Mouse (Mus musculus) brain, embryonic 14.5 days (tissue): Measurements from ENCODE around the gene Zfp874b. TPM values are rescaled to one million over a fixed set of nuclear protein-coding genes. Genes with fewer than 3 reads are reported as not detected.
"Not testable (repeated sequence)": the region's sequence is repeated elsewhere in the genome, so short reads cannot be mapped to it uniquely, and the experiment has no call there.

Source experiments
- DNase-seq: peaks from one replicate; pipeline ENCODE4 v3.0.0-alpha.2; 2011; ENCODE audit warnings: low read depth
- CTCF ChIP-seq: fragments of 200-500 bp; IDR thresholded peaks from 2 replicates; pipeline ENCODE4 v1.5.1; 2012; ENCODE audit warnings: inconsistent platforms, mild to moderate bottlenecking, moderate library complexity, borderline replicate concordance; ENCODE audit not compliant: insufficient read depth, insufficient read length; ENCODE audit errors: extremely low read depth
- POLR2A ChIP-seq: fragments of 200-500 bp; IDR thresholded peaks from 2 replicates; pipeline ENCODE4 v1.6.1; 2012; ENCODE audit warnings: mild to moderate bottlenecking, inconsistent platforms, borderline replicate concordance; ENCODE audit not compliant: poor library complexity, insufficient read depth, insufficient read length, severe bottlenecking; ENCODE audit errors: extremely low read depth
- polyA plus RNA-seq: library from polyadenylated mRNA; depleted of rRNA; stranded (reverse); fragments of >200 nt; gene quantifications from 2 replicates; pipeline ENCODE4 v1.2.3, GENCODE M21; 2012; rRNA removed

Gene Zfp874b
- polyA plus RNA-seq, 1 experiment: 3.3 TPM

DNA sequence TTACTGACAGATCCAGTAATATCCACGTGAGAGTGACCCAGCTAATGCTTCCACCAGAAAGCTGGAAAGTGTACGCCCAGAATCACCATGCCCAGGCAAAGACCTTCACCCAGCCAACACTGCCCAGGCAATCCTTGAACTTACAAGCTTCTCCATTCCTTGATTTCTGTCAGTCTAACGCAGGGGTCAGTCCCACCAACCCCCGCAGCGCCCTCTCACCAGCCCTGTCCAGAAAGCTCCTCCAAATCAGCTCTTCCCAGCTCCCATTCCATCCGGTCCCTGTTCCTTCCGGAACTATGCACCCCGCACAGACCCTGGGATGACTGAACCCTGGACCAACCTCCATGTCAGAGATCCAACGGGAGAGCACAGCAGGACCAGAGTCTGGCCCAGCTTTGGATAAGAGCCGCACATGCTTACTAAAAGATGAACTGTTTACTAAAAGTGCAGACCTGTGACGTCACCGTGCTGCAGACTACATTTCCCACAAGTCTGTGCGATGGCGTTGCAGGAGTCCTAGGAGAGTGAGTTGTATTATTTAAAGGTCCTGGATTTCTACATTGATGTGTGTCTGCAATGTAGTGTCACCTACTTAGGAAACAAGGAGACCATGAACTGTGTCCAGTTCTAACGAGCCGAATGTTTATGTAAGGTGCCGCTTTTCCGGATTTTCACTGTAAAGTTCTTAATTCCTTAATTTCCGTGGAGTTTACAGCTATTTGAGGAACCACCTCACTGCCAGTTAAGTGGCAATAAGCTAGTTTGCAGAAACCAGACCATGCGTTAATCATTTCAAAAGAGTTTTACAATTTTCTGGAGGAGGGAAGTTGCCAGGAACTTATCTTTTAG is 32.7 kb downstream of the Zfp874b start, which contains the start of gene Zfp874a:
Gene Zfp874a, minus strand, starts transcription at position 453 of the 849 bp plus-strand sequence.
- DNase-seq: peak; percentile 95
- no peak for TF ChIP-seq POLR2A
- TF ChIP-seq CTCF: no peak

DNA sequence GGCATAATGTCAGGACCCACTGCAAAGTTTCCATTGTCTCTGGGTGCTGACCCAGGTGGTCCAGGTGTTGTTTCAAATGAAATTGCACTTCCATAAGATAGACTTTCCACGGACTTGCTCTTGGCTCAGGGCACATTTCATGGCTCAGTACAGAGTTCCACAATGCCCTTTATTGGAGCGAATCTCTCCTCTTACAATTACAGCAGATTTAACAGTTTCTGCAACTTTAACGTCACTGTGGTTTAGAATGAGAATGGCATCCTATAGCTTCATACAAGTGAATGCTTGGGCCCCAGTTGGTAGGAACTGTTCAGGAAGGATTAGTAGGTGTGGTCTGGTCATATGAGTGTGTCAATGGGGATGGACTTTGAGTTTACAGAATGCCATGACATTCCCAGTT is 47.0 kb downstream of the Zfp874b start:
- not testable (repeated sequence) for DNase-seq

DNA sequence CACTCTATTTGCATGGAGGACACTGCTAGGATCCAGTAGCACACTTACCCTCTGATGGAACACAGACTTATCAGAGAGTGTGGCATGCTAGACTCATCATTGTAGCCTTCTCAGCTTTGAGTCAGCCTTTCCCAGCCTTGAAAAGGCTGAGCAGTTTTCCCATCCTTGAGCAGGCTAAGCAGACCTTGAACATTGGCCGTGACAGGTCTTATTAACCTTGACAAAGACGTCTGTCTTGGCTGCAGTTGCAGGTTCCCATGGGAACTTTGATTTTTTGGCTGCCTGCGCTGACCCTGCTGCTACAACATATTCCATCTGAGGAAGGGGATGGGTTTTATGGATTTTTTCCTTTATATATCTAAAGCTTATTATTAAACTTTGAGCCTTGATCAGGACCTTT is 55.9 kb downstream of the Zfp874b start:
- TF ChIP-seq POLR2A: no peak
- no peak for TF ChIP-seq CTCF
- no peak for DNase-seq

DNA sequence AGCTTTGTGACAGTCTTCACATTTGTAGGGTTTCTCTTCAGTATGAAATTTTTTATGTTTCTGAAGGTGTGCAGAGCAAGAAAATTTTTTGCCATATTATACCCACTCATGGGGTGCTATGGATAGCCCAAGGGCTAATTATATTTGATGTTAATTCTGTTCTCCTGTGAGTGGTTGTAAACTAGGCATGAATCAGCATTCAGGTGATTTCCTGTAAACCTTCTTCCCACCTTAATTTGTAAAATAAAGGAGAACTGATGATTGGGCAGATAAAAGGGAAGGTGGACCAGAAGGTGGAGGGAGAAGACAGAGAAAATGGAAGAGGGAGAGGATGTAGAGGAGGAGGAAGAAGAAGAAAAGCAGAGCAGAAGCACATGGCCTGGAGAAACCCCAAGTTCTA is 58.4 kb downstream of the Zfp874b start:
- not testable (repeated sequence) for DNase-seq

DNA sequence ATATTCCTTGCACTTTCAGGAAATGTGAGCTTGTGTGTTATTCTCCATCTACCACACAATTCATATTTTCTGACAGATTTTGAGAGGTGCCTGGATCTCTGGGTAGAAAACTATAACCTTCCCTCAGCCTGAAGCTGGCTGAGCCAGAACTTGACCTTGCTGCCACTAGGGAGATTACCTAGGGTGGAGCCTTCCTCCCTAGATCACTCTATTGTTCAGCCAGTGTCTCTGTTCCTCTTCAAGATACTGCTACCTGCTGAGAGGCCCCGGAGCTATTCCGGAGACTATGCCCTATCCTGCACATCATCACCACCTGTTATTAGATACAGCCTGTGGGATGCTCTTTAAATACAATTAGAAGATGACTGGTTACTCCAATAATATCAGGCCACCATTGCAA is 61.5 kb downstream of the Zfp874b start:
- DNase-seq: not testable (repeated sequence)

Other genes starting within 250 kb of the Zfp874b start
- gene Zfp458, start 205.8 kb downstream of the Zfp874b start, polyA plus RNA-seq: 3.6 and 5.3 TPM in 2 replicates
- 1.8 and 2.6 TPM in 2 replicates for gene Zfp457, start 177.8 kb downstream of the Zfp874b start, polyA plus RNA-seq
- 2.2 and 2.3 TPM in 2 replicates for gene Zfp595, start 151.7 kb downstream of the Zfp874b start, polyA plus RNA-seq
- gene Gm28044, start 123.7 kb downstream of the Zfp874b start, polyA plus RNA-seq: 0.30 TPM in 1 of 2 replicates, not detected in the other
- 0.66 and 0.70 TPM in 2 replicates for gene Zfp953, start 123.7 kb downstream of the Zfp874b start, polyA plus RNA-seq
- gene Gm28041, start 108.5 kb downstream of the Zfp874b start, polyA plus RNA-seq: not detected in 2 replicates
- gene Zfp456, start 108.4 kb downstream of the Zfp874b start, polyA plus RNA-seq: 0.32 and 0.42 TPM in 2 replicates
- gene Zfp429, start 84.4 kb downstream of the Zfp874b start, polyA plus RNA-seq: 3.4 and 4.0 TPM in 2 replicates
- gene Zfp459, start 62.8 kb downstream of the Zfp874b start, polyA plus RNA-seq: 0.59 TPM in 2 replicates
- 3.1 and 3.3 TPM in 2 replicates for gene Zfp874a, start 32.6 kb downstream of the Zfp874b start, polyA plus RNA-seq
- 5.4 and 5.6 TPM in 2 replicates for gene Zfp58, start 16.3 kb upstream of the Zfp874b start, polyA plus RNA-seq
- not detected in 2 replicates for gene Gm26965, start 41.9 kb upstream of the Zfp874b start, polyA plus RNA-seq
- 23.7 and 25.7 TPM in 2 replicates for gene Zfp87, start 41.9 kb upstream of the Zfp874b start, polyA plus RNA-seq
- 8.5 and 9.0 TPM in 2 replicates for gene Zfp748, start 69.6 kb upstream of the Zfp874b start, polyA plus RNA-seq
- gene Zfp729b, start 125.4 kb upstream of the Zfp874b start, polyA plus RNA-seq: 2.7 and 3.3 TPM in 2 replicates
- gene Gm49345, start 153.5 kb upstream of the Zfp874b start, polyA plus RNA-seq: not detected in 2 replicates
- gene Zfp729a, start 153.5 kb upstream of the Zfp874b start, polyA plus RNA-seq: 3.6 and 4.3 TPM in 2 replicates
- 9.9 and 12.2 TPM in 2 replicates for gene Zfp738, start 202.8 kb upstream of the Zfp874b start, polyA plus RNA-seq
- gene Zfp65, start 244.9 kb upstream of the Zfp874b start, polyA plus RNA-seq: 7.3 and 10.3 TPM in 2 replicates